Comparison of ENCODE assay signal across 7 mouse cellular contexts in genomic region chr3:73134316-73134715, GRCm38 (mm10).
DNase-seq lines count a peak whose midpoint lies in the region; ATAC-seq and TF ChIP-seq lines count a peak whose summit lies in the region.

No protein-coding gene starts in this region.

- no peaks in the 10 kb centered on the region for H3K4me1 ChIP-seq in kidney, postnatal 0 days (replicated peaks; ENCODE audit: insufficient read depth, low read length)
- no peaks in the 10 kb centered on the region for H3K4me1 ChIP-seq in kidney, embryonic 16.5 days (ENCODE audit: insufficient read depth, low read length)

- no peak overlapping the region for H3K4me3 ChIP-seq in kidney, postnatal 0 days (replicated peaks; ENCODE audit: low read depth, low read length)
- H3K4me3 ChIP-seq in kidney, embryonic 16.5 days (ENCODE audit: low read length), result no peak overlapping the region

- POLR2A ChIA-PET in Patski (lab: Charles Lee), result no interaction called here

- TF ChIP-seq CTCF in kidney, postnatal 0 days (IDR thresholded peaks at IDR 0.05; ENCODE audit: low read depth), result peak; percentile 50
- peak; percentile 53 for TF ChIP-seq CTCF in Patski (IDR thresholded peaks at IDR 0.05)

- no peaks in the 10 kb centered on the region for H3K27me3 ChIP-seq in kidney, postnatal 0 days (ENCODE audit: insufficient read depth, low read length)
- no peaks in the 10 kb centered on the region for H3K27me3 ChIP-seq in kidney, embryonic 16.5 days (ENCODE audit: insufficient read depth, low read length)
- no peaks in the 10 kb centered on the region for H3K27me3 ChIP-seq in Patski

- no peaks in the 10 kb centered on the region for H3K9me3 ChIP-seq in kidney, postnatal 0 days (replicated peaks; ENCODE audit: low read length)
- H3K9me3 ChIP-seq in kidney, embryonic 16.5 days (ENCODE audit: low read length), result no peaks in the 10 kb centered on the region

- WGBS in kidney, postnatal 0 days, result 7% methylated on average over 9 of the region's 9 CpGs
- WGBS in kidney, embryonic 16.5 days, result 7% methylated on average over 9 of the region's 9 CpGs

- no peak overlapping the region for H3K9ac ChIP-seq in kidney, postnatal 0 days (ENCODE audit: low read depth, low read length)
- no peak overlapping the region for H3K9ac ChIP-seq in kidney, embryonic 16.5 days (replicated peaks; ENCODE audit: low read length)

- in situ Hi-C loops in Patski (cut with MboI; ENCODE audit: low pct_unique_long_range_greater_than_20kb), result no loop called here

- H3K27ac ChIP-seq in kidney, postnatal 0 days, result no peak overlapping the region
- H3K27ac ChIP-seq in kidney, embryonic 16.5 days (ENCODE audit: low read length), result no peak overlapping the region

- CTCF ChIA-PET in Patski (lab: Charles Lee), result no interaction called here

- no peak for ATAC-seq in kidney, postnatal 0 days (replicated peaks; ENCODE audit: low FRiP score, low read depth)
- no peak for ATAC-seq in kidney, embryonic 16.5 days (ENCODE audit: low FRiP score, low TSS enrichment)
- ATAC-seq in Patski, result no peak

- H3K4me2 ChIP-seq in kidney, postnatal 0 days (ENCODE audit: low read length), result no peak overlapping the region
- H3K4me2 ChIP-seq in kidney, embryonic 16.5 days (replicated peaks; ENCODE audit: low read depth, low read length), result no peak overlapping the region

- no peaks in the 10 kb centered on the region for H3K36me3 ChIP-seq in kidney, postnatal 0 days (ENCODE audit: insufficient read depth, low read length)
- no peaks in the 10 kb centered on the region for H3K36me3 ChIP-seq in kidney, embryonic 16.5 days (ENCODE audit: insufficient read depth, low read length)

- DNase-seq in kidney, postnatal 0 days (ENCODE audit: low spot score), result peak; percentile 5
- DNase-seq in Patski (ENCODE audit: low read depth, low spot score), result no peak
- peak; percentile 55 to 58 for DNase-seq in cerebellum, postnatal 10 days
- peak; percentile 44 for DNase-seq in layer of hippocampus, adult 9-11 months
- peak; percentile 18 for DNase-seq in right cerebral cortex, postnatal 25 days
- DNase-seq in spleen, adult 18-20 months, result no peak

Comparison
In these comparisons a context has a peak if more than half of its experiments do, and no peak if none do; other contexts are left out.
1. DNase-seq: peak in kidney, postnatal 0 days (single experiment), cerebellum, postnatal 10 days (2 of 2), layer of hippocampus, adult 9-11 months (single experiment) and right cerebral cortex, postnatal 25 days (single experiment); none in Patski (single experiment) and spleen, adult 18-20 months (0 of 2).